Mouse (Mus musculus) embryonic facial prominence, embryonic 11.5 days (tissue): ENCODE data around the gene Tmem156. TPM values are rescaled to one million over a fixed set of nuclear protein-coding genes. Genes with fewer than 3 reads are reported as not detected.

Experiments
- ATAC-seq: fragments of 200-750 bp; cut with Nextera tagmentation; replicated peaks from 2 replicates; pipeline ENCODE4 v1.8.0; 2017; ENCODE audit warnings: low read depth; ENCODE audit not compliant: insufficient number of reproducible peaks, low FRiP score, low TSS enrichment
- DNase-seq: peaks from one replicate; pipeline ENCODE4 v3.0.0-alpha.2; 2015; ENCODE audit warnings: low spot score
- H3K27ac ChIP-seq: fragments of 300-500 bp; sonication (generic); replicated peaks from 2 replicates; pipeline ENCODE4 v1.5.1; 2014; ENCODE audit warnings: mild to moderate bottlenecking, low read depth, low read length, control low read depth
- H3K27me3 ChIP-seq: fragments of 300-500 bp; sonication (generic); 2 replicates; pipeline ENCODE4 v1.6.1; 2014; ENCODE audit warnings: mild to moderate bottlenecking, low read length, moderate library complexity, mixed read lengths; ENCODE audit not compliant: control insufficient read depth, insufficient read depth
- H3K36me3 ChIP-seq: fragments of 300-500 bp; sonication (generic); replicated peaks from 2 replicates; pipeline ENCODE4 v1.6.1; 2014; ENCODE audit warnings: low read depth, mild to moderate bottlenecking, low read length, moderate library complexity, mixed read lengths; ENCODE audit not compliant: control insufficient read depth, insufficient read depth
- H3K4me1 ChIP-seq: fragments of 300-500 bp; sonication (generic); 2 replicates; pipeline ENCODE4 v1.6.1; 2014; ENCODE audit warnings: low read length, mixed read lengths; ENCODE audit not compliant: control insufficient read depth, insufficient read depth
- H3K4me2 ChIP-seq: fragments of 300-500 bp; sonication (generic); 2 replicates; pipeline ENCODE4 v1.6.1; 2014; ENCODE audit warnings: low read depth, mild to moderate bottlenecking, control low read depth, low read length, moderate library complexity
- H3K4me3 ChIP-seq: fragments of 300-500 bp; sonication (generic); 2 replicates; pipeline ENCODE4 v1.5.1; 2014; ENCODE audit warnings: low read depth, low read length, control low read depth
- H3K9ac ChIP-seq: fragments of 300-500 bp; sonication (generic); replicated peaks from 2 replicates; pipeline ENCODE4 v1.6.1; 2014; ENCODE audit warnings: mild to moderate bottlenecking, control low read depth, low read length
- H3K9me3 ChIP-seq: fragments of 300-500 bp; sonication (generic); replicated peaks from 2 replicates; pipeline ENCODE4 v1.6.1; 2016; ENCODE audit warnings: mild to moderate bottlenecking, low read length, inconsistent platforms, mixed read lengths; ENCODE audit not compliant: control insufficient read depth
- WGBS: fragments of 180-500 bp; shearing (Covaris S2); extraction: QIAGEN DNeasy Blood & Tissue Kit; methylation state at CpG from one replicate; pipeline ENCODE4 v1.1.7; 2014; 5-methylcytosine and 5-hydroxymethylcytosine counted together
- polyA plus RNA-seq: library from polyadenylated mRNA; unstranded; fragments of >200 nt; fragmentation: Nextera tagmentation; extraction: Ambion mirVana; gene quantifications from 2 replicates; pipeline ENCODE4 v1.2.1, GENCODE M21; 2014

Tmem156 gene
- polyA plus RNA-seq, 1 experiment from 2014 or later = not detected

- Histone ChIP-seq H3K4me1 (no peaks in the 10 kb centered on the region), H3K27me3 (no peaks in the 10 kb centered on the region), H3K36me3 (no peaks in the 10 kb centered on the region), H3K4me2 (no peak overlapping the region), H3K27ac (no peak overlapping the region), H3K9ac (no peak overlapping the region), H3K9me3 (no peaks in the 10 kb centered on the region), H3K4me3 (no peak overlapping the region)
- 91% methylated on average over 7 of the region's 7 CpGs for WGBS
- DNase-seq = no peak
- ATAC-seq = no peak
These were observed 3.1 kb upstream of the Tmem156 start for GRCm38 (mm10) chr5:65094902-65095545.

- no peak overlapping the region for H3K9ac ChIP-seq
- H3K4me1 ChIP-seq = no peaks in the 10 kb centered on the region
- ATAC-seq = no peak
- H3K4me3 ChIP-seq = no peak overlapping the region
- no peak for DNase-seq
- H3K4me2 ChIP-seq = no peak overlapping the region
- no peaks in the 10 kb centered on the region for H3K36me3 ChIP-seq
- no peaks in the 10 kb centered on the region for H3K9me3 ChIP-seq
- no peaks in the 10 kb centered on the region for H3K27me3 ChIP-seq
- no peak overlapping the region for H3K27ac ChIP-seq
These were observed 1.8 kb upstream of the Tmem156 start for GRCm38 (mm10) chr5:65093769-65094168.

- no peak for DNase-seq
- Histone ChIP-seq H3K9ac (no peak overlapping the region), H3K9me3 (no peaks in the 10 kb centered on the region), H3K27ac (no peak overlapping the region), H3K36me3 (no peaks in the 10 kb centered on the region), H3K4me3 (no peak overlapping the region), H3K4me1 (no peaks in the 10 kb centered on the region), H3K27me3 (no peaks in the 10 kb centered on the region), H3K4me2 (no peak overlapping the region)
- 68% methylated on average over 11 of the region's 11 CpGs for WGBS
- no peak for ATAC-seq
These were observed 611 bp downstream of the Tmem156 start for GRCm38 (mm10) chr5:65091184-65091858.

GRCm38 (mm10) chr5:65089707-65090106, 2.2 kb downstream of the Tmem156 start:
- H3K4me3 ChIP-seq = no peak overlapping the region
- no peak for ATAC-seq
- WGBS = 56% methylated on average over 3 of the region's 3 CpGs
- H3K36me3 ChIP-seq = no peaks in the 10 kb centered on the region
- H3K27ac ChIP-seq = no peak overlapping the region
- H3K4me1 ChIP-seq = no peaks in the 10 kb centered on the region
- no peaks in the 10 kb centered on the region for H3K27me3 ChIP-seq
- H3K4me2 ChIP-seq = no peak overlapping the region
- DNase-seq = no peak
- H3K9me3 ChIP-seq = no peaks in the 10 kb centered on the region
- no peak overlapping the region for H3K9ac ChIP-seq

GRCm38 (mm10) chr5:65086522-65086921, 5.4 kb downstream of the Tmem156 start:
- ATAC-seq = no peak
- no peaks in the 10 kb centered on the region for H3K27me3 ChIP-seq
- no peak overlapping the region for H3K4me3 ChIP-seq
- no peaks in the 10 kb centered on the region for H3K4me1 ChIP-seq
- H3K9ac ChIP-seq = no peak overlapping the region
- 90% methylated on average over 6 of the region's 6 CpGs for WGBS
- no peak for DNase-seq
- H3K27ac ChIP-seq = no peak overlapping the region
- H3K4me2 ChIP-seq = no peak overlapping the region
- H3K9me3 ChIP-seq = no peaks in the 10 kb centered on the region
- H3K36me3 ChIP-seq = no peaks in the 10 kb centered on the region

- no peaks in the 10 kb centered on the region for H3K9me3 ChIP-seq
- no peak overlapping the region for H3K4me3 ChIP-seq
- no peaks in the 10 kb centered on the region for H3K27me3 ChIP-seq
- H3K4me1 ChIP-seq = no peaks in the 10 kb centered on the region
- ATAC-seq = no peak
- H3K27ac ChIP-seq = no peak overlapping the region
- H3K9ac ChIP-seq = no peak overlapping the region
- no peaks in the 10 kb centered on the region for H3K36me3 ChIP-seq
- 86% methylated on average over 4 of the region's 4 CpGs for WGBS
- no peak for DNase-seq
- H3K4me2 ChIP-seq = no peak overlapping the region
These were observed 10.1 kb downstream of the Tmem156 start for GRCm38 (mm10) chr5:65081836-65082235.

GRCm38 (mm10) chr5:65079881-65080280, 12.1 kb downstream of the Tmem156 start:
- no peak for DNase-seq
- no peak overlapping the region for H3K9ac ChIP-seq
- no peak overlapping the region for H3K4me3 ChIP-seq
- no peaks in the 10 kb centered on the region for H3K36me3 ChIP-seq
- no peaks in the 10 kb centered on the region for H3K27me3 ChIP-seq
- no peaks in the 10 kb centered on the region for H3K9me3 ChIP-seq
- H3K4me2 ChIP-seq = no peak overlapping the region
- no peak overlapping the region for H3K27ac ChIP-seq
- WGBS = 69% methylated on average over 9 of the region's 9 CpGs
- no peaks in the 10 kb centered on the region for H3K4me1 ChIP-seq
- no peak for ATAC-seq

- 88% methylated on average over 4 of the region's 4 CpGs for WGBS
- no peaks in the 10 kb centered on the region for H3K27me3 ChIP-seq
- no peak overlapping the region for H3K4me2 ChIP-seq
- no peaks in the 10 kb centered on the region for H3K9me3 ChIP-seq
- H3K27ac ChIP-seq = no peak overlapping the region
- H3K4me3 ChIP-seq = no peak overlapping the region
- DNase-seq (no peak), ATAC-seq (no peak)
- no peak overlapping the region for H3K9ac ChIP-seq
- H3K36me3 ChIP-seq = no peaks in the 10 kb centered on the region
- no peaks in the 10 kb centered on the region for H3K4me1 ChIP-seq
These were observed 13.9 kb downstream of the Tmem156 start for GRCm38 (mm10) chr5:65078081-65078480.
